Mouse (Mus musculus): Measurements from ENCODE around the gene Arel1. TPM values are rescaled to one million over a fixed set of nuclear protein-coding genes. Genes with fewer than 3 reads are reported as not detected.

Arel1 gene
- 8.7 and 9.3 TPM in 2 replicates for polyA plus RNA-seq (2015; fragmentation: Nextera tagmentation; extraction: Ambion mirVana)

DNA sequence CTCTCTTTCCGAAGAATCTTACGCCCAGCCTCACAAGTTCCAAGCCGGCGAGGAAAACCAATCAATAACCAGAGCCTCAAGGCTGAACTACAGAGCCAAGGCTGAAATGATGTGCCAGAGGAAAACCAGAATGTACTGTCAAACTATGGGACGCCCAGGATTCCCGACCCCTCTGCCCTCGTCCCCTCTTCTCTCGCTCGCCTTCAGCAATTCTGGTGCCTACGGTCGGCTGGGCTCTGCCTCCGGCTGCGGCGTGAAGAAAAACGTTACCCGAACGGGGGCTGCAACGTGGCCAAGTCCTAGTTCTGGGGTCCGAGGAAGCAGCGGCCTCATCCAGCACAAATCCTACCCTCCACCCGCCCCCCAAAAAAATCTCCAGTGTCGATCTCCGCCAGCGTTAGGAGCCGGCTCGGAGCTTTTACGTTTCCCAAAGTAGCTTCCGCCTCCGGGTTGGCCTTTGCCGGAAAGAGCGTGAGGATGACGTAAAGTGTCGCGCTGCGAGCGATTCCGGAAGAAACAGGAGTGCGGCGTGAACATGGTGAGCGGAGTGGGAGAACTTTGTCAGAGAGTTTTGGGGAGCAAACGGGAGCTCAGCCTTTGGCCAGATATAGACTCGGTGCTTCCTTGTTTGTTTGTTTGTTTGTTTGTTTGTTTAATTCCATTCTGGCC lies at the start of gene Arel1, which contains the start of gene Fcf1:
Gene Arel1, minus strand, starts transcription at position 473 of the 669 bp plus-strand sequence.
Gene Fcf1, plus strand, starts transcription at position 470 of the 669 bp plus-strand sequence.
- peak within 1 kb of the TSS; percentile 88 for H3K4me2 ChIP-seq (replicated peaks)
- peak; percentile 92 for ATAC-seq
- H3K27ac ChIP-seq, result no peak within 1 kb of the TSS
- H3K36me3 ChIP-seq, result peaks cover 19% of the 10 kb centered on the region
- H3K27me3 ChIP-seq (replicated peaks), result no peaks in the 10 kb centered on the region
- H3K4me3 ChIP-seq (replicated peaks), result peak within 1 kb of the TSS; percentile 60
- peak within 1 kb of the TSS; percentile 64 for H3K9ac ChIP-seq
- under 1% methylated on average over 42 of the region's 42 CpGs for whole genome bisulfite sequencing
- peaks cover 13% of the 10 kb centered on the region for H3K4me1 ChIP-seq (replicated peaks)
- H3K9me3 ChIP-seq, result no peaks in the 10 kb centered on the region

DNA sequence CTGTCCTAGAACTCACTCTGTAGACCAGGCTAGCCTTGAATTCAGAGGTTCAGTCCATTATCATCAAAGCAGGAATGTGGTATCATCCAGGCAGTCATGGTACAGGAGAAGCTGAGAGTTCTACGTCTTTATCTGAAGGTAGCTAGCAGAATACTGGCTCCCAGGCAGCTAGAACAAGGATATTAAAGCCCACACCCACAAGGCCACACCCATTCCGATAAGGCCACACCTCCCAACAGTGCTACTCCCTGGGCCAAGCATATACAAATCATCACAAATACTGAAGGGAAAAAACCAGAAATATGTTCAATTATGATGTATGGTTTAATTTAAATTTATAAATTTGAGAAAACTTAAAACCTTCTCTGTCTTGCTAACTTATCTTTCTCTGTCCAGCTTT lies 41.5 kb upstream of the Arel1 start:
- WGBS, result 91% methylated on average over 2 of the region's 2 CpGs
- no peaks in the 10 kb centered on the region for H3K9me3 ChIP-seq
- H3K36me3 ChIP-seq, result peaks cover 20% of the 10 kb centered on the region
- ATAC-seq, result no peak
- H3K4me2 ChIP-seq (replicated peaks), result no peak overlapping the region
- H3K4me3 ChIP-seq (replicated peaks), result no peak overlapping the region
- no peak overlapping the region for H3K27ac ChIP-seq
- no peaks in the 10 kb centered on the region for H3K4me1 ChIP-seq (replicated peaks)
- H3K27me3 ChIP-seq (replicated peaks), result no peaks in the 10 kb centered on the region
- H3K9ac ChIP-seq, result no peak overlapping the region

DNA sequence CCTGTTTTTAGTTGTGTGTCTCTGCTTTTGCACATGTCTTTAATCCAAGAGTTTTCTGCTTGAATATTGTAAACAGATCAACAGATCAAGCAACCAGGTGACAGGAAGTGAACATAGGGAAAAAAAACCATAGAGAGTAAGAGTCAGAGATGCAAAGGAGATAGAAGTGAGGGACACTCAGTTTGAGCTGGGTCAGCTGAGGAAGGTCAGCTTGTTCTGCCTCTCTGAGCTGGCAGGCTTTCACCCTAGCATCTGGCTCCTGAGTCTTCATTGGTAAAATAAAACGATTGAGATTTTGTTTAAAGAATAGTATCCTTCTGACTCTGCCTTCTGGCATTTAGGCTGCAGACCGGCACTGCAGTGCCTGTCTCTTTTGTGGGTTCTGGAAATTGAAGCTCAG lies 39.8 kb upstream of the Arel1 start:
- Histone ChIP-seq H3K9ac (no peak overlapping the region), H3K4me1 (replicated peaks) (no peaks in the 10 kb centered on the region), H3K27me3 (replicated peaks) (no peaks in the 10 kb centered on the region), H3K27ac (no peak overlapping the region), H3K4me3 (replicated peaks) (no peak overlapping the region), H3K36me3 (peaks cover 20% of the 10 kb centered on the region), H3K4me2 (replicated peaks) (no peak overlapping the region), H3K9me3 (no peaks in the 10 kb centered on the region)
- WGBS, result 82% methylated on average over 2 of the region's 2 CpGs
- ATAC-seq, result no peak

DNA sequence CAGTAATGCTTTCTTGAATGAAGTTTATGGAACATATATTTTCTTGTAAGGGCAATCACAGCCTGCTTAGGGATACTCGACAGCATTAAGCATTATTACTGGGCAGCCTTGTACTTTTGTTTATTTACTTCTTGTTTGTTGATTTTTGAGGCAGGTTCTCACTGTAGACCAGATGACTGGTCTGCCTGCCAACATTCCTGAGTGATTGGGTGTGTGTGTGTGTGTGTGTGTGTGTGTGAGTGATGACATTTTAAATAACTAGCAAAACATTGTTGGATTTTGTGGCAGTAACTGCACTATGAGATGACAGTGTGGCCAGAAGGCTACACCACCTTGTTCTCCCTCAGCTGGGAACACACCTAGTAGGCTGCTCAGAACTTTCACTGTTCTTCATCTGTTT lies 39.1 kb upstream of the Arel1 start:
- no peaks in the 10 kb centered on the region for H3K4me1 ChIP-seq (replicated peaks)
- H3K27ac ChIP-seq, result no peak overlapping the region
- ATAC-seq, result no peak
- H3K4me3 ChIP-seq (replicated peaks), result no peak overlapping the region
- peaks cover 13% of the 10 kb centered on the region for H3K36me3 ChIP-seq
- no peaks in the 10 kb centered on the region for H3K9me3 ChIP-seq
- H3K9ac ChIP-seq, result no peak overlapping the region
- 63% methylated on average over 1 of the region's 1 CpGs for WGBS
- H3K4me2 ChIP-seq (replicated peaks), result no peak overlapping the region
- H3K27me3 ChIP-seq (replicated peaks), result no peaks in the 10 kb centered on the region

DNA sequence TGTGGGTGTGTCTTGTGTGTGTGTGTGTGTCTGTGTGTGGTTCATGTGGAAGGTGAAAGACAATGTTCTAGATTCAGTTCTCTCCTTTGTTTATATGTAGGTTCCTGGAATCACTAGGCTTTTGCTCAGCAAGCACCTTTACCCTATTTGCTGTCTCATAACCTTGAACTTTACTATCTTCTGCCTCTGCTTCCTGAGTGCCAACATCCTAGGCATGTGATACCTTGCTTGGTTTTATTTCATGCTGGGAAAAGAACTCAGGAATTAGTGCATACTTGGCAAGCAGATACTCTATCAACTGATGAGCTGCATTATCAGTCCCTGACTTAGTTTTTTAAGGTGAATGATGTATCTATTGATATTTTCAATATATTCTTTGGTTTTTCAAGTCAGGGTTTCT lies 36.3 kb upstream of the Arel1 start:
- Histone ChIP-seq H3K4me2 (replicated peaks) (no peak overlapping the region), H3K36me3 (no peaks in the 10 kb centered on the region)
- no peak for ATAC-seq

DNA sequence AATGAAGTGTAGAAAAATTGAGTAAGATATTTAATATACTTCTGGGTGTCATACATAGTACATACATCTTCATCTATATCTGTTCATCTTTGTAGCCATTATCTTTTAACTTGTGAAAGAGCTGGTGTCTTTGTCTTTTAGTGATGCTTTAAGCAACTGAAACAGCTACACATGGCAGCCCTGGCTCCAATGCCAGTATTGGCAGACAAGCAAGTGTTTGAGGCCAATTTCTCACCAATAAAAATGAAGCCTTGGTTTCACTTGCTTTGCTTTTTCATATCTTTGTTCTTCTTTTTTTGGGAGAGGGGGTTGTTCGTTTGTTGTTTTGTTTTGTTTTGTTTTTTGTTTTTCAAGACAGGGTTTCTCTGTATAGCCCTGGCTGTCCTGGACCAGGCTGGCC lies 35.5 kb upstream of the Arel1 start:
- no peak overlapping the region for H3K4me3 ChIP-seq (replicated peaks)
- no peaks in the 10 kb centered on the region for H3K27me3 ChIP-seq (replicated peaks)
- no peak overlapping the region for H3K4me2 ChIP-seq (replicated peaks)
- no peaks in the 10 kb centered on the region for H3K9me3 ChIP-seq
- H3K27ac ChIP-seq, result no peak overlapping the region
- H3K4me1 ChIP-seq (replicated peaks), result no peaks in the 10 kb centered on the region
- 86% methylated on average over 1 of the region's 1 CpGs for WGBS
- no peaks in the 10 kb centered on the region for H3K36me3 ChIP-seq
- H3K9ac ChIP-seq, result no peak overlapping the region
- no peak for ATAC-seq

More for the DNA sequence above, 36.3 kb upstream of the Arel1 start:
- Histone ChIP-seq H3K9me3 (no peaks in the 10 kb centered on the region), H3K9ac (no peak overlapping the region), H3K27me3 (replicated peaks) (no peaks in the 10 kb centered on the region), H3K27ac (no peak overlapping the region), H3K4me1 (replicated peaks) (no peaks in the 10 kb centered on the region), H3K4me3 (replicated peaks) (no peak overlapping the region)

DNA sequence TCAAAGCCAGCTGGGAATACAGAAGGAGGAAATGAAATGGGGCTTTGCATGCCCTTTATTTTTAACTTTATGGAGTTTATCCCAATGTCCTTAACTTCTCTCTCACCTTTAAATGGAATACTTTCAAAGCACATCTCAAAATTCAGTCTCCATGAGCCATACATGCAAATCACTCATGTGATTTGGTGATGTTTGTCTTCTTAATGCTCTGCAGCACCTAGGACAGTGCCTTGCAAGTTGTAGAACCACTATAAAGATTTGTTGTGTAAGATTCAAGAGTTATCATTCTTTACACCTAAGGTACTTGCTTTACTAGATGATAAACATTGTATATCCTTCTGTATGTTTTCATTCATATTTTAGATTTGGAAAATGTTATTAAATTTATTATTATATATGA lies 28.4 kb upstream of the Arel1 start:
- no peak overlapping the region for H3K4me3 ChIP-seq (replicated peaks)

DNA sequence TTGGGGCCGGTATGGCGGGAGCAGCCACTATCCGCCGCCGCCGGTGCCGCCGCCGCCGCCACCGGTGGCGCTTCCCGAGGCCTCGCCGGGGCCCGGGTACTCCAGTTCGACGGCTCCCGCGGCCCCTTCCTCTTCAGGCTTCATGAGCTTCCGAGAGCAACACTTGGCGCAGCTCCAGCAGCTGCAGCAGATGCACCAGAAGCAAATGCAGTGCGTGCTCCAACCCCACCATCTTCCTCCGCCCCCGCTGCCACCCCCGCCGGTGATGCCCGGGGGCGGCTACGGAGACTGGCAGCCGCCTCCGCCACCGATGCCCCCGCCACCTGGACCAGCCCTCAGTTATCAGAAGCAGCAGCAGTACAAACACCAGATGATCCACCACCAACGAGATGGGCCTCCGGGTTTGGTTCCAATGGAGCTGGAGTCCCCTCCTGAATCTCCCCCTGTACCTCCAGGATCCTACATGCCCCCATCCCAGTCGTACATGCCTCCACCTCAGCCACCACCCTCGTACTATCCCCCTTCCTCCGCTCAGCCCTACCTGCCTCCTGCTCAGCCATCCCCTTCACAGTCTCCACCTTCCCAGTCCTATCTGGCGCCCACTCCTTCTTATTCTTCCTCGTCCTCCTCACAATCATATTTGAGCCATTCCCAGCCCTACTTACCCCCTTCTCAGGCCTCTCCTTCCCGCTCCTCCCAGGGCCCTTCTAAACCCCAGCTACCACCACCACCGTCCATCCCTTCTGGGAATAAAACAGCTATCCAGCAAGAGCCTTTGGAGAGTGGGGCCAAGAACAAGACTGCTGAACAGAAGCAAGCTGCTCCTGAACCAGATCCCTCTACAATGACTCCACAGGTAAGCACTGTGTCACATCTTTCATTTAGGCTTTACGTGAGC lies 26.1 kb upstream of the Arel1 start:
- Histone ChIP-seq H3K9ac (peak overlapping the region; percentile 96), H3K27me3 (replicated peaks) (no peaks in the 10 kb centered on the region), H3K36me3 (no peaks in the 10 kb centered on the region), H3K4me2 (replicated peaks) (peak overlapping the region; percentile 88), H3K9me3 (no peaks in the 10 kb centered on the region), H3K27ac (peak overlapping the region; percentile 87), H3K4me3 (replicated peaks) (peak overlapping the region; percentile 88), H3K4me1 (replicated peaks) (peaks cover 16% of the 10 kb centered on the region)
- ATAC-seq, result peak; percentile 71
- WGBS, result 1% methylated on average over 44 of the region's 44 CpGs

More for the DNA sequence above, 28.4 kb upstream of the Arel1 start:
- Histone ChIP-seq H3K27me3 (replicated peaks) (no peaks in the 10 kb centered on the region), H3K36me3 (no peaks in the 10 kb centered on the region), H3K9ac (no peak overlapping the region), H3K4me2 (replicated peaks) (peak overlapping the region; percentile 88), H3K4me1 (replicated peaks) (peaks cover 16% of the 10 kb centered on the region), H3K27ac (no peak overlapping the region), H3K9me3 (no peaks in the 10 kb centered on the region)
- ATAC-seq, result no peak

DNA sequence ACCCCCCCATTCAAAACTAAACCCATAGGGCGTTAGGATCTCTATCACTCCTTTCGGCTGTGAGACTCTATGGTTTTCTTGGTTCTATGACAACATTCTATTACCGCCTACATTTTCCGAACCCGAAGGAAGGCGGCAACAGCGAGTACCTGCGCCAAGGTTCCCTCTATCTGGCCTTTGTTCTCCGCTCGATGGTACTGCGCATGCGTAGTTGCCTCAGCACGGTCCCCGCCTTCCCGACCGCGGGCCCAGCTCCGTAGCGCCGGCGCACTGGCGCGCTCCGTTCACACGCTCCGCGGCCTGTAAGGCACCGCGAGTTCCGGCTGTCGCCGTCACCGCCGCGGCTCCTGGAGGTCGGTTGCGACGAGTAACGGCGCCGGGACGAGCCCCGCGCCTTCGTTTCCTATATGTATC lies 25.4 kb upstream of the Arel1 start, which contains the start of gene Ylpm1:
Gene Ylpm1, plus strand, starts transcription at position 239 of the 414 bp plus-strand sequence.
- Histone ChIP-seq H3K4me3 (replicated peaks) (peak within 1 kb of the TSS; percentile 88), H3K27ac (peak within 1 kb of the TSS; percentile 87), H3K4me1 (replicated peaks) (peaks cover 16% of the 10 kb centered on the region), H3K9me3 (no peaks in the 10 kb centered on the region), H3K27me3 (replicated peaks) (no peaks in the 10 kb centered on the region), H3K9ac (peak within 1 kb of the TSS; percentile 96), H3K36me3 (no peaks in the 10 kb centered on the region), H3K4me2 (replicated peaks) (peak within 1 kb of the TSS; percentile 88)
- under 1% methylated on average over 45 of the region's 45 CpGs for WGBS
- peak; percentile 99 for ATAC-seq

DNA sequence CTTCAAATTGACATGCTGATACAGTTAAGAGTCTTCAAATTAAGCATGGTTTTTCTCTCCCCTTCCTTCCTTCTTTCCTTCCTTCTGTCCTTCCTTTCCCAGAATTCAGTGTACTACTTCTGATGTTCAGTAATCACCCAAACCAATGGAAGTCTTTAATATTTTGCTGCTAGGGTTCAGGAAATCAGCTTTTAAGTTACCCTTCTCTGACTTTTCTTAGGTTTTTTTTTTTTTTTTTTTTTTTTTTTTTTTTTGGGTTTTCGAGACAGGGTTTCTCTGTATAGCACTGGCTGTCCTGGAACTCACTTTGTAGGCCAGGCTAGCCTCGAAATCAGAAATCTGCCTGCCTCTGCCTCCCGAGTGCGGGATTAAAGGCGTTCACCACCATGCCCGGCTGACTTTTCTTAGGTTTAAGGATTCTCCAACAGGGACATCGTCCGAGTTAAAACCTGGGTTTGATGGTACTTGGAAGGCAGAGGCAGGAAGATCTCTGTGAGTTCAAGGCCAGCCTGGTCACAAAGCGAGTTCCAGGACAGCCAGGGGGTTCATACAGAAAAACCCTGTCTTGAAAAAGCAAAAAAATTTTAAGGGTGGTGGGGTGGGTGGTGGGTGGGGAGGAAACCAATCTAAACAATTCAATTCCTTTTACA lies 24.5 kb upstream of the Arel1 start:
- Histone ChIP-seq H3K27me3 (replicated peaks) (no peaks in the 10 kb centered on the region), H3K9me3 (no peaks in the 10 kb centered on the region), H3K9ac (no peak overlapping the region), H3K4me2 (replicated peaks) (no peak overlapping the region; the same call in 1 of the 2 replicates), H3K4me1 (replicated peaks) (peaks cover 16% of the 10 kb centered on the region), H3K36me3 (no peaks in the 10 kb centered on the region), H3K27ac (no peak overlapping the region), H3K4me3 (replicated peaks) (no peak overlapping the region)
- ATAC-seq, result no peak
- 92% methylated on average over 8 of the region's 9 CpGs for WGBS

DNA sequence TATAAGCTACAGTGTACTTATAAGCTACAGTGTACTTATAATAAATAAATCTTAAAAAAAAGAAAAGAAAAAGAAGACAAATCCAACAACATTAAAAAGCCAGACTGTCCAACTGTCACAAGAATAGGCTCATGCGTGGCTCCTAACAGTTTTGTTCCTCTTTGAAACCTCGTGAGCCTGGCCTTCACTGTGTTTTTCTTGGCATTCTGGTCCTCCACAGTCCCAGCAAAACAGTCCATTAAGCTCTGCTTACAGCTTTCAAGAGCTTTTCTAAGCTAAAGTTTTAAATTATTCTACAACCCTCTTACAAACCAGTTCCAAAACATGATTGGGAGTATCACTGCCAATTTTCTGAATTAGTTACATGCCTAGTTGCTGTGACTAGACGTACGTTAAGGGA lies 18.8 kb upstream of the Arel1 start:
- no peak overlapping the region for H3K9ac ChIP-seq
- H3K36me3 ChIP-seq, result 0 out of 2 replicates have a peak, but pooled peaks cover under 1% of the 10 kb centered on the region
- no peaks in the 10 kb centered on the region for H3K9me3 ChIP-seq
- H3K4me2 ChIP-seq (replicated peaks), result no peak overlapping the region
- no peaks in the 10 kb centered on the region for H3K27me3 ChIP-seq (replicated peaks)
- no peaks in the 10 kb centered on the region for H3K4me1 ChIP-seq (replicated peaks)
- WGBS, result 72% methylated on average over 4 of the region's 4 CpGs
- ATAC-seq, result no peak
- no peak overlapping the region for H3K27ac ChIP-seq
- H3K4me3 ChIP-seq (replicated peaks), result no peak overlapping the region

DNA sequence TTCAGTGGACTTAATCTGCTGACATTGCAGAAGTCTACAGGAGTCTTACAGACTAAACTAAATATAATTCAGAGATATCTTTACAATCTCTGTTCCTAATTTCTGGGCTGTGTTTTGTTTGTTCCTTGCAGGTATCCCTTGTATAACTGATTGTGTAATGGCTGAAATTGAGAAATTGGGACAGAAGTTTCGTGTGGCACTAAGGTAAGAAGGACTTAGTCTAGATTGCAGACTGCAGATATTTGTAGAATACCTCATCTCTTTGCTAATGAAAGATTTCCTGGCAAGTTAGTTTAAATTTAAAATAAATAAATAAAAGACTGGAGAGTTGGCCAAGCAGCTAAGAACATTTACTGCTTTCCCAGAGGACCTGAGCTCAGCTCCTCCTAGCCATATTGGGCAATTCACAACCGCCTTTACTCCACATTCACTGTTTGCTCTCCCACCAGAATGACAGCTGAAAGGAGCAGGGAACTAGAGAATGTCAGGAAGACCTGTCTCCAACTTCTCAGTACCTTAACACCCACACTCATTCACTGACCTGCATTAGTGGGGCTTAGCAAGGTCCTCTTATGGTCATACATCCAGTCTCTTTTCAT lies 8.7 kb upstream of the Arel1 start:
- Histone ChIP-seq H3K27me3 (replicated peaks) (no peaks in the 10 kb centered on the region), H3K4me3 (replicated peaks) (no peak overlapping the region), H3K36me3 (peaks cover 42% of the 10 kb centered on the region), H3K9me3 (no peaks in the 10 kb centered on the region), H3K9ac (no peak overlapping the region), H3K27ac (no peak overlapping the region), H3K4me2 (replicated peaks) (no peak overlapping the region), H3K4me1 (replicated peaks) (no peaks in the 10 kb centered on the region)
- 81% methylated on average over 2 of the region's 2 CpGs for WGBS
- ATAC-seq, result no peak
